Mouse (Mus musculus): Measurements from ENCODE around the gene Evx2. TPM values are rescaled to one million over a fixed set of nuclear protein-coding genes. Genes with fewer than 3 reads are reported as not detected.

Evx2 gene
- total and polyA plus RNA-seq, 2 experiments from 2014 or later = not detected

DNA sequence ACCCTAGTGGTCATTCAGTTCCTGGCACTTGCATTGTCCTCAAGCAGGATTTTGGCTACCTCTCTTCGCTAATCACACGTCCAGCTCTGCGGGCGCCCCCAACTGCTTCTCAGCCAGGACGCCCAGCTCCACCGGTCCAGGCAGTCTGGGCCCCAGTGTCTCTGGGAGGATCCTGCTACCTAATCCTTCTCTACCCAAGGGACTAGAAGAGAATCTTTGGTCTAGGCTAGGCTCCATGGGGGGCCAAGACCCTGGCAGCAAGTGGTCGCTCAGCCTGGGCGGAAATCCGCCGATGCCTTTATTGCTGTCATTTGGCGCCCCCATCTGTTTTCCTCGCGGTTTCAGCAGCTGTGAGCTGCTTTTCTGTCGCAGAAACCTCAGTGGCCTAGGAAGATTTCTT lies 2.3 kb upstream of the Evx2 start:
- Histone ChIP-seq H3K27ac (ENCODE audit: low read depth) (no peak overlapping the region), H3K27me3 (ENCODE audit: control insufficient read depth, insufficient read depth, low read length) (peaks cover 99% of the 10 kb centered on the region), H3K4me1 (ENCODE audit: control insufficient read depth, insufficient read depth) (no peaks in the 10 kb centered on the region), H3K9me3 (replicated peaks; ENCODE audit: control insufficient read depth, low read length) (no peaks in the 10 kb centered on the region), H3K4me2 (ENCODE audit: low read depth, low read length) (no peak overlapping the region), H3K4me3 (ENCODE audit: low read depth, low read length) (no peak overlapping the region; the same call in 1 of the 2 replicates), H3K36me3 (replicated peaks; ENCODE audit: control insufficient read depth, insufficient read depth, low read length) (no peaks in the 10 kb centered on the region), H3K9ac (replicated peaks; ENCODE audit: low read depth, low read length) (no peak overlapping the region)
- ATAC-seq (ENCODE audit: insufficient read depth, low read depth) (no peak), DNase-seq (ENCODE audit: low spot score) (no peak)
- TF ChIP-seq CTCF (IDR thresholded peaks at IDR 0.05; ENCODE audit: low read depth) = peak; percentile 48
- no peak for TF ChIP-seq EP300 (IDR thresholded peaks at IDR 0.05; ENCODE audit: low read depth)
- WGBS = 2% methylated on average over 14 of the region's 14 CpGs

DNA sequence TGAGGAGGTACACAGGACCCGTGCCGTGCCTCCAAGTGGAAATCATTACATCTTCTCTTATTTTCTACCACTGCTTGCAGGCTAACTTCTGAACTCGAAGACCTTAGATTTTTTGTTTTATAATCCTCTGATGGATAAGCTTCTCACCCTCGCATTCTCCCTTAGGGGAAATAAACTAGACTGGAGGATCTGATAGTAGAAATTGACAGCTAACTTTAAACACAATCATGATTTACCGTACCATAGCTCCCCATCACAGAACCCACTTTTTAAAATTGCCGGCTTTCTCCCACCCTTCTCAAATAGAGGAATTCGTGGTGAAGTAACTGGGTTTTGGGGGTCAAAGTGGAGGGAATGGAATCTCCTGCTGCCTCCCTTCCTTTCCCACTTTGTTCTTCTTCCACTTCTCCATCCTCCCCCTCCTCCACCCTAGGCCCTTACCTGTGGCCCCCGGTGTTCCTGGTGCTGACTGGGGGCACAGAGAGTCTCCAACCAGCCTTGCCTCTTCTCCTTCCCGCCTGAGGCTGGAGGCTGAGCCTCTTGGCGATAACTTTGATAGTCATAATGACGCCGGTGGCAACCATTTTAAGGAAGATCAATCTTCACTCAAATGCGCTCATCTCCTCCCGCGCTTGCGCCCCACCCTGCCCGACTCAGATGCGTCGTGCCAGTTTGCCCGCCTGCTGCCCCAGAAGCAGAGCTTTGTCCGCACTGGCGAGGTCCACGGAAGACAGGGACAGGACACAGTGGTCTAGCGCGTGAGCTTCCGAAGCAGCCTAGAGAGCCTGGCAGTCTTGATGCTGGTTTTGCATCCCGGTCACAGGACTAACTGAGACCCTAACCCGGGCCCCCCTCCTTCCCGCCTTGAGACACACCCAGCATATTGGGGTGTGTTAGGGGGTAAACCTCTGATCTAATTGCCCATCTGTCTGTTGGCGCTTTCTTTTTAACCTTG lies 1.3 kb upstream of the Evx2 start:
- Histone ChIP-seq H3K4me1 (ENCODE audit: control insufficient read depth, insufficient read depth) (no peaks in the 10 kb centered on the region), H3K9me3 (replicated peaks; ENCODE audit: control insufficient read depth, low read length) (no peaks in the 10 kb centered on the region), H3K4me3 (ENCODE audit: low read depth, low read length) (no peak overlapping the region), H3K27ac (ENCODE audit: low read depth) (no peak overlapping the region), H3K36me3 (replicated peaks; ENCODE audit: control insufficient read depth, insufficient read depth, low read length) (no peaks in the 10 kb centered on the region), H3K4me2 (ENCODE audit: low read depth, low read length) (no peak overlapping the region), H3K27me3 (ENCODE audit: control insufficient read depth, insufficient read depth, low read length) (peaks cover 99% of the 10 kb centered on the region), H3K9ac (replicated peaks; ENCODE audit: low read depth, low read length) (no peak overlapping the region)
- ATAC-seq (ENCODE audit: insufficient read depth, low read depth) (no peak), DNase-seq (ENCODE audit: low spot score) (no peak)
- WGBS = 5% methylated on average over 30 of the region's 30 CpGs
- TF ChIP-seq EP300 (IDR thresholded peaks at IDR 0.05; ENCODE audit: low read depth) (no peak), CTCF (IDR thresholded peaks at IDR 0.05; ENCODE audit: low read depth) (no peak)

DNA sequence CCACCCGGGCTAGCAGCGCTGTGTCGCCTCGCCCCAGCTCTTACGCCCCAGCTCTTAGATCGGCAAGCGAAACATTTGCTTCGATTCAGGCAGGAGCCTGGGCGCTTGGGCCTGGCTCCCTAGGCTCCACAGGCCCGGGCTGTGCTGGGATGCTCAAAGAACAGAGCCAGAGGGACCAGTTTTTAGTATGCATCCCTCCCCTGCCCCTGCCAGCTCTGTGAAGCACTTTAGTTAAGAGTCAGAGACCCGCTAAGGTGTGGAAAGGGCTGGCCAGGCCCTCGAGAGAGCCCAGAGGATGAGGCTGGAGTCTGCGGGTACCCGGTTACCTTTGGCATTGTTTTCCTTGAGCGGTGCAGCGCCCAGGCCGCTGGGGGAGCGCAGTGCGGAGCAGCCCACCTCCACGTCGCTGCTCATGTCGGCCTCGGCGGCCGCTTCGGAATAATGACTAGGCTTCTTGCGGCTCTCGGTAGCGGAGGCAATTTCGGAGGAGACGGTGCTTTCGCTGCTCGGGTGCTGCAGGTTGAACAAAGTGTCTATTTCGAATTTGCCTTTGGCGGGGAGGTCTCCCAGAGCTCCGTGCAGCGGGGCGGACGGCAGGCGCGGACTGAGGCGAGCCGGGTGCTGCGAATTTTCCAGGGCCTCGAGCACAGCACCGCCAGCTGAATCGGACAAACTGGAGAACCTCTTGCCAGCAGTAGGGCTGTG lies 538 bp downstream of the Evx2 start:
- no peak overlapping the region for H3K4me3 ChIP-seq (ENCODE audit: low read depth, low read length)
- WGBS = 2% methylated on average over 47 of the region's 47 CpGs

DNA sequence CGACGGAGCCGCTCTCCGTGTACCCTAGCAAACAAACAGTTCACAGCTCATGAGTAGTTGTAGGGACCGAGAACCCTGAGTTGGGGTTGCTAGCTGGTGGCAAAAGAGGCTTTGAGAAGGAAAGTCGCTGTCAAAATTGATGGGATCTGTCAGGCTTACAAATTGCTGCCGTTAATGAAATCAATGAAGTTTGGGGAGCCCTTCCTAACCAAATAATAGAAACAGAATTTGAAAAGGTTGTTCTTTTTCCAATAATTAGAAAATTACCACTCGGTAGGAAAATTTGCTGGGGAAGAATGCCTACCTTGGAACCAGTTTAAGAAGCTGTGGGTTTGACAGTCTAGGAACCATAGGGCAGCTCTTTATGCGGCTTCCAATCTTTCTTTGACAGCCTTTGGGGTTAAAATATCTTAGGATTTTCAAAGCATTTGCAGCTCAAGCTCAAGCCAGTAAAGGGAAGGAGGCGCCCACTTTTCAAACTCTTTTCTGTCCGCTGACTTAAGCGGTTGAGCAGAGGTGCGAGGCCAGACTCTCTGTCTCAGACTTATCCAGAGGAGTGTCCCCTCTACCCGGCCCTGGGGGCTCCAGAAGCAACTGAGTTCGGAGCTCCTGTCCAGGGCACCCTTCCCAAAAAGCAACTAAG lies 1.2 kb downstream of the Evx2 start:
- Histone ChIP-seq H3K4me1 (ENCODE audit: control insufficient read depth, insufficient read depth) (no peaks in the 10 kb centered on the region), H3K27me3 (ENCODE audit: control insufficient read depth, insufficient read depth, low read length) (peaks cover 95% of the 10 kb centered on the region), H3K4me3 (ENCODE audit: low read depth, low read length) (peak overlapping the region; percentile 25), H3K4me2 (ENCODE audit: low read depth, low read length) (0 out of 2 replicates have a peak overlapping the region, but pooled peaks have one; percentile 12), H3K27ac (ENCODE audit: low read depth) (no peak overlapping the region), H3K9ac (replicated peaks; ENCODE audit: low read depth, low read length) (no peak overlapping the region), H3K9me3 (replicated peaks; ENCODE audit: control insufficient read depth, low read length) (no peaks in the 10 kb centered on the region), H3K36me3 (replicated peaks; ENCODE audit: control insufficient read depth, insufficient read depth, low read length) (no peaks in the 10 kb centered on the region)
- 2% methylated on average over 15 of the region's 15 CpGs for WGBS
- TF ChIP-seq EP300 (IDR thresholded peaks at IDR 0.05; ENCODE audit: low read depth) (no peak), CTCF (IDR thresholded peaks at IDR 0.05; ENCODE audit: low read depth) (no peak)
- no peak for ATAC-seq (ENCODE audit: insufficient read depth, low read depth)
- peak; percentile 4 for DNase-seq (ENCODE audit: low spot score)

More for the DNA sequence above, 538 bp downstream of the Evx2 start:
- Histone ChIP-seq H3K27ac (ENCODE audit: low read depth) (no peak overlapping the region), H3K4me2 (ENCODE audit: low read depth, low read length) (no peak overlapping the region), H3K27me3 (ENCODE audit: control insufficient read depth, insufficient read depth, low read length) (peaks cover 99% of the 10 kb centered on the region), H3K36me3 (replicated peaks; ENCODE audit: control insufficient read depth, insufficient read depth, low read length) (no peaks in the 10 kb centered on the region), H3K9ac (replicated peaks; ENCODE audit: low read depth, low read length) (no peak overlapping the region), H3K4me1 (ENCODE audit: control insufficient read depth, insufficient read depth) (no peaks in the 10 kb centered on the region), H3K9me3 (replicated peaks; ENCODE audit: control insufficient read depth, low read length) (no peaks in the 10 kb centered on the region)
- no peak for ATAC-seq (ENCODE audit: insufficient read depth, low read depth)
- no peak for DNase-seq (ENCODE audit: low spot score)
- TF ChIP-seq CTCF (IDR thresholded peaks at IDR 0.05; ENCODE audit: low read depth) (no peak), EP300 (IDR thresholded peaks at IDR 0.05; ENCODE audit: low read depth) (no peak)

DNA sequence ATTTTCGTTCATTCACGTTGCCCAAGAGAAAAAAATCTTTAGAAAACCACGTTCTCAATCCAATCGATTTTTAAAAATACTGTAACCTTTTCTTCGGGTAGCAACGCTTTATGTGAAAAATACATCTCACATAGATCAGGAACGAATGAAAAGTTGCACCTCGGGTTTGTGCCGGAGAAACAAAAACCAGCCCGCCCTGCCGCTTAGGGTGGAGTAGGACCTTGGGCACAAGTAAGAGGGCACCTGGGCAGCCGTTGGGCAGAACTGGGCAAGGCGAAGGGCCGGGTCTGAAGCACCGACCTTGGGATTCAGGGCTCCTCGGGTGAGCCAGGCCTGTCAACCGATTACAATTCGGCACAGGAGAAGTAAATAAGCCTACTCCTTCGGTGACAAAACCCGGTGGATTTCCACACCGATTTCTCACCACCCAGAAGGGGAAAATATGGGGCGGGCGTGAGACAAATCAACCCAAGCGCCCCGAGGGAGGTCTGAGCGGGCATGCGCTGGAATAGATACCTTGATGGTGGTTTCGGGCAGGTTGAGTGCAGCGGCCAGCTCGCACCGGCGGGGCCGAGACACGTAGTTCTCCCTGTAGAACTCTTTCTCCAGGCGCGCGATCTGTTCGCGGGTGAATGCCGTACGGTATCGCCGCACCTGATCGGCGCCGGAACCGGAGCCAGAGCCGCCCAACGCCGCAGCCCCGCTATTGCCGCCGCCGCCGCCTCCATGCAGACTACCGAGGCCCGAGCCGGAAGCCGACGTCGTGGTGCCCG lies 1.9 kb downstream of the Evx2 start:
- ATAC-seq (ENCODE audit: insufficient read depth, low read depth) (no peak), DNase-seq (ENCODE audit: low spot score) (no peak)
- H3K36me3 ChIP-seq (replicated peaks; ENCODE audit: control insufficient read depth, insufficient read depth, low read length) = no peaks in the 10 kb centered on the region
- 3% methylated on average over 62 of the region's 62 CpGs for WGBS
- H3K4me3 ChIP-seq (ENCODE audit: low read depth, low read length) = peak overlapping the region; percentile 25
- no peaks in the 10 kb centered on the region for H3K9me3 ChIP-seq (replicated peaks; ENCODE audit: control insufficient read depth, low read length)
- H3K27me3 ChIP-seq (ENCODE audit: control insufficient read depth, insufficient read depth, low read length) = peaks cover 94% of the 10 kb centered on the region
- H3K27ac ChIP-seq (ENCODE audit: low read depth) = no peak overlapping the region
- 0 out of 2 replicates have a peak overlapping the region, but pooled peaks have one; percentile 12 for H3K4me2 ChIP-seq (ENCODE audit: low read depth, low read length)
- no peaks in the 10 kb centered on the region for H3K4me1 ChIP-seq (ENCODE audit: control insufficient read depth, insufficient read depth)
- no peak overlapping the region for H3K9ac ChIP-seq (replicated peaks; ENCODE audit: low read depth, low read length)
- TF ChIP-seq CTCF (IDR thresholded peaks at IDR 0.05; ENCODE audit: low read depth) (no peak), EP300 (IDR thresholded peaks at IDR 0.05; ENCODE audit: low read depth) (no peak)
